Mouse (Mus musculus) gastrocnemius, postnatal 14 days (tissue): ENCODE data around the gene Trem1. TPM values are rescaled to one million over a fixed set of nuclear protein-coding genes. Genes with fewer than 3 reads are reported as not detected.

ENCODE experiments used
- total RNA-seq, 2 experiments: library from RNA; stranded (reverse); gene quantifications; 2 replicates each; pipeline ENCODE4 v1.2.3; 2021

Gene Trem1
- total RNA-seq, 2 experiments from 2014 or later, result not detected

Other genes starting within 250 kb of the Trem1 start
- gene 1700122O11Rik, start 194.5 kb upstream of the Trem1 start, total RNA-seq, result not detected
- not detected for gene 1700067P10Rik, start 143.4 kb upstream of the Trem1 start, total RNA-seq
- gene 9830107B12Rik, start 86.5 kb upstream of the Trem1 start, total RNA-seq, result under 1 TPM in 1 of 2 experiments, not detected in 1; 0.10 TPM
- not detected for gene A530064D06Rik, start 65.5 kb upstream of the Trem1 start, total RNA-seq
- gene Trem3, start 15.0 kb downstream of the Trem1 start, total RNA-seq, result not detected
- gene Treml4, start 31.5 kb downstream of the Trem1 start, total RNA-seq, result not detected
- gene Treml2, start 66.7 kb downstream of the Trem1 start, total RNA-seq, result under 1 TPM; 0.10 to 0.11 TPM
- gene B430306N03Rik, start 83.4 kb downstream of the Trem1 start, total RNA-seq, result under 1 TPM; 0.06 to 0.07 TPM
- gene Trem2, start 113.6 kb downstream of the Trem1 start, total RNA-seq, result under 1 TPM; 0.66 to 0.94 TPM
- not detected for gene Treml1, start 127.1 kb downstream of the Trem1 start, total RNA-seq
- gene Nfya, start 177.1 kb downstream of the Trem1 start, total RNA-seq, result 1 to 10 TPM; 9.1 to 9.3 TPM
- 1 to 10 TPM; 7.4 to 8.3 TPM for gene Oard1, start 177.2 kb downstream of the Trem1 start, total RNA-seq
- 100 to 1,000 TPM; 589 to 629 TPM for gene Apobec2, start 200.2 kb downstream of the Trem1 start, total RNA-seq
- under 1 TPM; 0.44 to 0.72 TPM for gene Tspo2, start 218.8 kb downstream of the Trem1 start, total RNA-seq
- not detected for gene Unc5cl, start 222.1 kb downstream of the Trem1 start, total RNA-seq